Mouse (Mus musculus): ENCODE measurements at regions not wholly inside any gene's neighbourhood (a gene's known extent, or its start where the extent isn't known, plus 50 kb on each side); places are given as distances from the start of the nearest gene placed in this dataset.

DNA sequence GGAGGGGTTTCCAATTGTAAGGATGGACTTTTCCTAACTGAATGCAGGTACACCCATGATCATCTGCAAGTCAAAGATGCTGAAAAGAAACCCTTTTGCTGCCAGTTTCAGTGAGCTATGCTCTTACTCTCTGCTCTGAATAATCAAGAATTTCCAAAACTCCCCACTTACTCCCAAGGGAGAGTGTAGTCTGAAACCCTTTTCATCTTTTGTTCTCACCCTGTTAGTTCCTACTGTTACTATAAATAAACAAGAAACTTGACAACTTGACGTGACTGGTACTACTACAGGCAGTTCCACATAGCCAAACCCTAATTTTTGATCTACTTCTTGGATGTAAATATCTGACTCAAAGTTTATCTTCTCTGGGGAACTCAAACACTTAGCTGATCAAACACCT is 388.3 kb downstream of the 9430069I07Rik start:
- no peak for TF ChIP-seq EP300 (optimal IDR thresholded peaks at IDR 0.05)
- TF ChIP-seq CTCF (IDR thresholded peaks at IDR 0.05; ENCODE audit: low read depth), result no peak
